Mouse (Mus musculus) embryo, embryonic 9.5 days (tissue): ENCODE results near the gene Lsm3.

Source experiments
- DNase-seq: peaks from one replicate; pipeline ENCODE4 v3.0.0-alpha.2; 2017; ENCODE audit errors: extremely low spot score

The Lsm3 gene

DNA sequence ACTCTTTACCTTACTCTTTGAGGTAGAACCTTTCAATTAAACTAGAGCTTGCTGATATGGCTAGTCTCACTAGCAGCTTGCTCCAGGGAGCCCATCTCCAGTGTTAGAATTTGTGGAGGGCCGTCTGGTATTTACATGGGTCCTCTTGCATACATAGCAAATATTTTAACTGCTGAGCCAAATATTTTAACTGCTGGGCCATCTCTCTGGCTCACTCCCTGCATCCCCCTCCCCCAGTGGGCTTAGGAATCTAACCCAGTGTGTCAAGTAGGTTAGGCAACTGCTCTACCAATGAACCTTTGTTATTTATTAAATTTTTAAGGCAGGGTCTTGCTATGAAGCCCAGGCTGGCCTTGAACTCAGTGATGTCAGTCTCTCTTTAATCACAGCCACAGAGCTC is 42.8 kb downstream of the Lsm3 start:
- DNase-seq, result no peak

DNA sequence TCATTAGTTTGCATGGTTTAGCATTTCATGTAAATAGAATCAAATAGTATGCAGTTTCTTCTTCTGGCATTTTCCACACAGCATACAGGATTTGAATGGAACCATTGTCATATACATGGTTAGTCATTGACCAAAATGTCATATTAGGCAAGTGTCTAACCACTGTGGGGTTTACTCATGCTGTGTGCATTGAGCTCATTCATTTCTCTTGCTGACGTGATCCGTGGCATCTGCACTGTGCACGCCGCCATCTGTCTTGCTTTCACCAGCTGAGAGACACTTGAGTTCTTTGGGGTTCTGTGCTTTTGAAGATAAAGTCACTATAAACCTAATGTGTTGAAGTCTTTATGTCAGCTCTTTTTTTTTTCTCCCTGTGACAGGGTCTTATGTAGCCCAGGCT is 43.6 kb downstream of the Lsm3 start:
- DNase-seq, result no peak

DNA sequence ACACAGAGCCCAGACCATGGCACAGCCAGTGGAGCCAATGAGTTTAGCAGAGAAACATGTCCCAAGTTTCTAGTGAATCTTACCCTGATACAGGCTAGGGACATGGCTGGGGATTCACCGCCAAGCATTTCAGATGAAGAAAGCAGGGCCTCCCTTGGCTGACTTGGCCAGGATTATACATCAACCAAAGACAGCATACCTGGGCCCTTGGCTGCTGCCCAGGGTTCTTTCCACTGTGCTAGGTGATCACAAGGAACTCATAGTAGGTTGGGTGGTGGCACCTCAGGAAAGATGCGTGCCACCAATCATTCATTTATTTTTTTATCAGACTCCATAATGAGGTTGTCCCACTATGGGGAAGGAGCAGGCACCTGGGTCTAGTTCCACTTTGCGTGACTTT is 44.5 kb downstream of the Lsm3 start:
- DNase-seq, result no peak

DNA sequence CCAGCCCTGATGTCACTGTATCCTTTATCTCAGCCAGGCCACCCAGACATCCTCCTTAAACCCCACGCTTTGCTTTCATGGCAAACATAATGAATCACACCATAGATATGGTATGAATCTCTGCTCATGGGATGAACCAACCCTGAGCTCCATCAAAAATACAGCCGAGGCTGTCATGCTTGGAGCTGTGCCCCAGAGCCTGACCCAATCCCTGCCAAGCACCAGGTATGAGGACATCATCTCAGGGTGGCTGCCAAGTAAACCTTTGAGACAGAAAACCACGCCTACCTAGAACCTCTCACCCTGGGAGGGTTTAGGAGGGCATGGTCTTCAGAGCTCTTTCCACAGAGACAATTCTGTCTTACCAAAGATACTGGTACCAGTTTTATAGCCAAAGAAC is 47.3 kb downstream of the Lsm3 start:
- no peak for DNase-seq

DNA sequence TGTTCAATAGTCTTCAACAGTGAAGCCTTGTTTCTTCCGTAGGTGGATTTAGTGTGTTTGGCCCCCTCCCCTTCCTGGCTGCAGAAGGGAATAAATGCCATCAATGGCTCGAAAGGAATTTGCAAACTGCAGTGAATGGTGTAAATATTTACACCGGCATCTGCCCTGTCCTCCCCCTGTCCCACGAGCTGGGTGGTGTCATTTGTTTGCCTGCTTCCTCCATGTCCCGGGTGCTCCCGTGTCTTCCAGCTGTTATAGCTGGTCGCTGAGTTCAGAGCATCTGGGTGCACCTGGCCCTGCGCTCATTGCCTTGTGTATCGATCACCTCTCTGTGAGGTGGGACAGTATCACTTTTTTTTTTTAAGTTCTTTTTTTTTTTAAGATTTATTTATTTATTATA is 50.7 kb downstream of the Lsm3 start:
- no peak for DNase-seq
